Mouse (Mus musculus) ES-Bruce4 (cell line): ENCODE measurements around the gene Top2b. TPM values are rescaled to one million over a fixed set of nuclear protein-coding genes. Genes with fewer than 3 reads are reported as not detected.

ENCODE experiments used
- H3K27ac ChIP-seq: 2 replicates; pipeline ENCODE4 v1.5.1; 2012; ENCODE audit warnings: low read length, inconsistent platforms; ENCODE audit not compliant: insufficient read depth
- H3K27me3 ChIP-seq: 2 replicates; pipeline ENCODE4 v1.6.1; 2012; ENCODE audit warnings: mild to moderate bottlenecking, low read length, inconsistent platforms; ENCODE audit not compliant: control insufficient read depth, poor library complexity, insufficient read depth, severe bottlenecking
- H3K36me3 ChIP-seq: 2 replicates; pipeline ENCODE4 v1.6.1; 2012; ENCODE audit warnings: inconsistent platforms, mild to moderate bottlenecking, low read length, moderate library complexity; ENCODE audit not compliant: control insufficient read depth, poor library complexity, insufficient read depth, severe bottlenecking
- H3K4me1 ChIP-seq: one replicate; pipeline ENCODE4 v1.8.1; 2011; ENCODE audit warnings: low read length; ENCODE audit not compliant: control insufficient read depth, insufficient read depth
- H3K4me3 ChIP-seq: 2 replicates; pipeline ENCODE4 v1.5.1; 2011; ENCODE audit warnings: low read depth, mild to moderate bottlenecking, low read length
- H3K9ac ChIP-seq: 2 replicates; pipeline ENCODE4 v1.6.1; 2012; ENCODE audit warnings: low read depth, mild to moderate bottlenecking, inconsistent platforms; ENCODE audit not compliant: poor library complexity, severe bottlenecking
- H3K9me3 ChIP-seq: replicated peaks from 2 replicates; pipeline ENCODE4 v1.6.1; 2012; ENCODE audit warnings: mild to moderate bottlenecking, low read length, inconsistent platforms; ENCODE audit not compliant: control insufficient read depth, poor library complexity, insufficient read depth, severe bottlenecking
- CTCF ChIP-seq: IDR thresholded peaks from one replicate; pipeline ENCODE4 v1.8.1; 2011; ENCODE audit warnings: low read depth, low read length
- EP300 ChIP-seq: IDR thresholded peaks from 2 replicates; pipeline ENCODE4 v1.6.1; 2011; ENCODE audit warnings: low read depth, low read length; ENCODE audit not compliant: insufficient read depth
- POLR2A ChIP-seq: IDR thresholded peaks from one replicate; pipeline ENCODE4 v1.8.1; 2011; ENCODE audit warnings: low read length; ENCODE audit not compliant: insufficient read depth
- polyA plus RNA-seq: library from polyadenylated mRNA; stranded (reverse); fragments of >200 nt; gene quantifications from 2 replicates; pipeline ENCODE4 v1.2.4, GENCODE M21; 2011; ENCODE audit warnings: low read depth; ENCODE audit not compliant: missing spikeins, insufficient read depth, insufficient read length

Gene Top2b
- polyA plus RNA-seq, 1 experiment: 122 TPM

- TF ChIP-seq EP300 (no peak), POLR2A (no peak), CTCF (no peak)
- H3K27ac ChIP-seq: no peak overlapping the region
- H3K9me3 ChIP-seq: no peaks in the 10 kb centered on the region
- no peaks in the 10 kb centered on the region for H3K4me1 ChIP-seq
- no peak overlapping the region for H3K9ac ChIP-seq
- no peak overlapping the region for H3K4me3 ChIP-seq
- H3K36me3 ChIP-seq: no peaks in the 10 kb centered on the region
- H3K27me3 ChIP-seq: no peaks in the 10 kb centered on the region
Measured at GRCm38 (mm10) chr14:16373190-16373589, 8.2 kb downstream of the Top2b start.

- no peak overlapping the region; the same call in 1 of the 2 replicates for H3K9ac ChIP-seq
- H3K4me3 ChIP-seq: no peak overlapping the region
- H3K4me1 ChIP-seq: no peaks in the 10 kb centered on the region
- TF ChIP-seq POLR2A (no peak), CTCF (no peak), EP300 (no peak)
- H3K27ac ChIP-seq: peak overlapping the region; percentile 69
- H3K27me3 ChIP-seq: no peaks in the 10 kb centered on the region
- no peaks in the 10 kb centered on the region for H3K9me3 ChIP-seq
- no peaks in the 10 kb centered on the region for H3K36me3 ChIP-seq
Measured at GRCm38 (mm10) chr14:16379917-16380570, 15.1 kb downstream of the Top2b start.

DNA sequence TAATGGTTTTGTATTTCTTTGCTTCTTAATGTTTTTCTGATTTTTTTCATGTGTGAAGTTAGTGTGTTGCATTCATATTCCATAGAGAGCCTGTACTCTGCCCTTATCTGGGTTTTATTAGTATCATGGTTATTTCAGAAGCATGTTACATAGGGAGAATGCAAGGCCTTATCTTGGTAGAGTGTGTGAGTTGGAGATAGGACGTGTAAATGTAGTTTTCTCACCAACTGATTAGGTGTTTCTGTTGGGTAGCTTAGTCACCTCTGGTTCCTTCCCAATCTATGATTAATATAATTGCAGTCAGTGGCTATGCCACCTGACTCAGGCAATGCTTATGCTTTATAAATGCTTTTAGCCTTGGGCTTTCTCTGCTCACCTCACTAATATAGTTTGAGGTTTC lies 19.8 kb downstream of the Top2b start:
- no peaks in the 10 kb centered on the region for H3K4me1 ChIP-seq
- no peak overlapping the region for H3K4me3 ChIP-seq
- H3K36me3 ChIP-seq: no peaks in the 10 kb centered on the region
- H3K27ac ChIP-seq: no peak overlapping the region
- no peaks in the 10 kb centered on the region for H3K9me3 ChIP-seq
- no peaks in the 10 kb centered on the region for H3K27me3 ChIP-seq
- H3K9ac ChIP-seq: no peak overlapping the region
- TF ChIP-seq CTCF: no peak
- TF ChIP-seq POLR2A: no peak
- no peak for TF ChIP-seq EP300

- Histone ChIP-seq H3K9me3 (no peaks in the 10 kb centered on the region), H3K27ac (no peak overlapping the region), H3K4me3 (no peak overlapping the region), H3K4me1 (no peaks in the 10 kb centered on the region), H3K36me3 (no peaks in the 10 kb centered on the region), H3K27me3 (no peaks in the 10 kb centered on the region), H3K9ac (no peak overlapping the region)
- TF ChIP-seq CTCF: no peak
Measured at GRCm38 (mm10) chr14:16405187-16405586, 40.2 kb downstream of the Top2b start.

DNA sequence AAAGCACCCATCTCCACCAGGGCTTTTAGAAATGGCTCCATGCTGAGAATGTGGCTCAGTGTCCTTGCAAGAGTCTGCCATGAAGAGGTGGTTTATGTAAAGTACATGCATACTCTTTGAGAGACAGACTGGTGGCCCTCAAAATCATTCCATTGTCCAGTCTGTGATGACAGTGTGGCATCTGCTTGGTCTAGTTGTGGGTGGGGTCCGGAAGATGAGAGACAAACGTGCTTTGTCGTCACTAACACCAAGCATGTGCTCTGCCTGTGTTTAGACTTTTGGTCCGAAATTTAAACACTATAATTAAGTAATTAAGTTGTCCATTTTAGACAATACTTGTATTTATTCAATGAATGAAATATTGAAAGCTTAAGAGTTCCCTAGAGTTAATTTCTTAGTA lies 49.2 kb downstream of the Top2b start:
- Histone ChIP-seq H3K4me1 (no peaks in the 10 kb centered on the region), H3K9ac (no peak overlapping the region), H3K36me3 (peaks cover 3% of the 10 kb centered on the region), H3K9me3 (no peaks in the 10 kb centered on the region), H3K27ac (no peak overlapping the region), H3K4me3 (no peak overlapping the region), H3K27me3 (no peaks in the 10 kb centered on the region)
- TF ChIP-seq EP300 (no peak), CTCF (no peak), POLR2A (no peak)

- Histone ChIP-seq H3K36me3 (no peaks in the 10 kb centered on the region), H3K9ac (no peak overlapping the region), H3K4me3 (no peak overlapping the region), H3K27ac (no peak overlapping the region), H3K27me3 (no peaks in the 10 kb centered on the region), H3K9me3 (no peaks in the 10 kb centered on the region), H3K4me1 (no peaks in the 10 kb centered on the region)
- TF ChIP-seq CTCF (no peak), EP300 (no peak), POLR2A (no peak)
Measured at GRCm38 (mm10) chr14:16427569-16427968, 62.6 kb downstream of the Top2b start.
